Mouse (Mus musculus) lung, embryonic 16.5 days (tissue): ENCODE measurements around the gene BC024978. TPM values are rescaled to one million over a fixed set of nuclear protein-coding genes. Genes with fewer than 3 reads are reported as not detected.

Source experiments
- ATAC-seq: fragments of 200-750 bp; cut with Nextera tagmentation; 2 replicates; pipeline ENCODE4 v1.8.0; 2017; ENCODE audit warnings: low read depth, mild to moderate bottlenecking, moderate library complexity
- H3K27ac ChIP-seq: fragments of 300-500 bp; sonication (generic); 2 replicates; pipeline ENCODE4 v1.5.1; 2014; ENCODE audit warnings: mild to moderate bottlenecking, control low read depth, low read length
- H3K27me3 ChIP-seq: fragments of 300-500 bp; sonication (generic); 2 replicates; pipeline ENCODE4 v1.6.1; 2014; ENCODE audit warnings: low read depth, low read length, mixed read lengths; ENCODE audit not compliant: control insufficient read depth, insufficient read depth
- H3K36me3 ChIP-seq: fragments of 300-500 bp; sonication (generic); 2 replicates; pipeline ENCODE4 v1.6.1; 2014; ENCODE audit warnings: low read length; ENCODE audit not compliant: control insufficient read depth, insufficient read depth
- H3K4me1 ChIP-seq: fragments of 300-500 bp; sonication (generic); replicated peaks from 2 replicates; pipeline ENCODE4 v1.6.1; 2014; ENCODE audit warnings: low read length, mixed read lengths; ENCODE audit not compliant: control insufficient read depth, insufficient read depth
- H3K4me2 ChIP-seq: fragments of 300-500 bp; sonication (generic); 2 replicates; pipeline ENCODE4 v1.6.1; 2014; ENCODE audit warnings: low read depth, low read length, control low read depth
- H3K4me3 ChIP-seq: fragments of 300-500 bp; sonication (generic); 2 replicates; pipeline ENCODE4 v1.5.1; 2014; ENCODE audit warnings: mild to moderate bottlenecking, low read length, control low read depth
- H3K9ac ChIP-seq: fragments of 300-500 bp; sonication (generic); 2 replicates; pipeline ENCODE4 v1.6.1; 2014; ENCODE audit warnings: low read length, control low read depth
- H3K9me3 ChIP-seq: fragments of 300-500 bp; sonication (generic); 2 replicates; pipeline ENCODE4 v1.6.1; 2016; ENCODE audit warnings: low read length; ENCODE audit not compliant: control insufficient read depth
- WGBS: fragments of 180-500 bp; shearing (Covaris S2); extraction: QIAGEN DNeasy Blood & Tissue Kit; methylation state at CpG from one replicate; pipeline ENCODE4 v1.1.7; 2014; 5-methylcytosine and 5-hydroxymethylcytosine counted together
- polyA plus RNA-seq: library from polyadenylated mRNA; unstranded; fragments of >200 nt; fragmentation: Nextera tagmentation; extraction: Ambion mirVana; gene quantifications from 2 replicates; pipeline ENCODE4 v1.2.1, GENCODE M21; 2015

The BC024978 gene
- polyA plus RNA-seq, 1 experiment from 2014 or later: 3.5 TPM

DNA sequence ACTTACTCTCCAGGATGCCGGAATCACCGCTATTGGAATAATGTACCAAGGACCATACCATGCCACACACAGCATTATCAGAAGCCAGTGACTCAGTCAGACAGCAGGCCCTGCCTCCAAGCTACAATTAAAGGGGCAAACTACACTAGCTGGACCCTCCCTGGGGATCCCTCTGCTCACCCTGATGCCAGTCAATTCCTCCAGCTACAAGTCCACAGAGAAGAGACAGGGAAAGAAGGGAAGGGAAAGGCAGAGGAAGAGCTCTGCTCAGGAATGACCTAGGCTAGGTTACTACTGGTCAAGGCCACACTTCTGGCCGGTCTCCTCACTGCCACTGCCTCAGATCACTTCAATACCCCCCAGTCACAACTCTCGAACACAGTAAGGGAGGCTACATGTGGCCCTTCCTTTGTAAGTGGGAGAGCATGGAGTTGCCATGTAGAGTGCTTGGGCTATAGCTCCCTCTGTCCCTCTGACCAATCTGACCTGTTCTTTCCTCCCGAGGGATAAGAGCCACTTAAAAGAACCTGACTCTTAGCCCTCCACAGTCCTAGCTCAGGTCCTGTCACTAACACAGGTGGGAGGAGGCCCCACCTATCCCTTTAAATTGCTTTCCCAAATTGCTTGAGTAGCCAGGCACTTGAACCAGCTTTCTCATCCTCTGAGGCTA, 32.7 kb upstream of the BC024978 start:
- WGBS: 64% methylated on average over 5 of the region's 5 CpGs
- Histone ChIP-seq H3K4me3 (peak overlapping the region; percentile 16), H3K27ac (peak overlapping the region; percentile 34)

DNA sequence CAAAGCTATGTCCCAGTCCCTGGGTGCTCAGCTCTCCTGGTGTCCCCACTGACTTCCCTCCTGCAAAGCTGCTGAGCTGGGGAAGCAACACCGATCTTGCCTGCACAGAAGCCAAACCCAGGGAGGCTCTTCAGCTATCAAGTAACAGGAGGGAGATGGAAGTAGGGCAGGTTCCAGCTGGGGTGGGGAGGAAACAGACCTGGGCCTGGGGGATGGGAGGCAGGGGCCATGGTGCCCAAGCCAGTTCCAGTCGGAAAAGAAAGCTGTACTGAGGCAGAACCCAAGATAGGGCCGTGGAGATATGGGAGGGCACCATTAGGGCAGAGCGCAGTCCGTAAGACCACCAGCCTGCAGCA, 32.2 kb upstream of the BC024978 start:
- no peak for ATAC-seq
- H3K36me3 ChIP-seq: peaks cover 20% of the 10 kb centered on the region
- no peaks in the 10 kb centered on the region for H3K9me3 ChIP-seq
- 51% methylated on average over 5 of the region's 5 CpGs for WGBS
- H3K9ac ChIP-seq: peak overlapping the region; percentile 32
- H3K4me2 ChIP-seq: peak overlapping the region; percentile 89
- H3K27ac ChIP-seq: peak overlapping the region; percentile 34
- peaks cover 53% of the 10 kb centered on the region for H3K4me1 ChIP-seq
- H3K4me3 ChIP-seq: peak overlapping the region; percentile 5
- no peaks in the 10 kb centered on the region for H3K27me3 ChIP-seq

More for the DNA sequence above, 32.7 kb upstream of the BC024978 start:
- no peaks in the 10 kb centered on the region for H3K27me3 ChIP-seq
- H3K4me1 ChIP-seq: peaks cover 52% of the 10 kb centered on the region
- ATAC-seq: no peak
- H3K36me3 ChIP-seq: peaks cover 21% of the 10 kb centered on the region
- H3K9ac ChIP-seq: peak overlapping the region; percentile 32
- no peaks in the 10 kb centered on the region for H3K9me3 ChIP-seq
- peak overlapping the region; percentile 89 for H3K4me2 ChIP-seq

DNA sequence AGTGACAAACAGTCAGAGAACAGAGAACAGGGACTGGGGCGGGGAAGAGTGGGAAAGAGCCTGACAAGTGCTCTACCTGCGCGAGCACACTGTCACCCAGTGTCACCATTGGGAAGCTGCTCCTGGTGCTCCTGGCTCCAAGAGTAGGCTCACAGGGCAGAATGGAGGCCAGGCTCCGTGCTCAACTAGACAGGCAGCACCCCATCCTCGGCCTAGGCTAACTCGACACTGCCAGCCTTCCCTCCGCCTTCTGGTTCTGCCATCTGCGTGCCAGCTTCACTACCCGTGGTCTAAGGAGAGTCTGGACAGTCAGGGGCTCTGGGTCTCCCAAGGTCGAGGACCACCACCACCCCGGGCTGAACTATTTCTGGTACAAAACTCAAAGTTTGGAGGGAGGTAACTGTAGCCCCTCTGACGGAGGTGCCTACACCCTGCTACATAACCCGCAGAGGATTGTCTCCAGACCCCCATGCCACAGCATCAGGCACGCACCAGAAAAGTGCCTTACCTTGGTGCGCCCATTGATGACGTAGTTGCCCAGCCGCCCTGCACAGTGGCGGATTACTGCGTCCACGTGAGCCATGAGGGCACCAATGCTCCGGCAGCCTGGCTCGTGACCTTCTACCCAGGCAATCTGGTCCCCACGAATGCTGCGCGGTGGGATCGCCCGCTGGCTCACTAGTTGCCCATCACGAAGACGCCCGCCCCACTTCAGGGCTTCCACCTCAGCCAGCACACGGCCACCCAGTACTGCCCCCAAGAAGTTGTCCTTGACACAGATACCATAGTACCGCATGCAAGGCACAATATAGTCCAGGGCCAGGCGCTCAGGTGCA, 31.3 kb upstream of the BC024978 start:
- peaks cover 53% of the 10 kb centered on the region for H3K4me1 ChIP-seq
- peak overlapping the region; percentile 92; the same call in 1 of the 2 replicates for H3K9ac ChIP-seq
- H3K9me3 ChIP-seq: no peaks in the 10 kb centered on the region
- peaks cover 12% of the 10 kb centered on the region for H3K36me3 ChIP-seq
- no peak for ATAC-seq
- H3K4me2 ChIP-seq: peak overlapping the region; percentile 89
- H3K27me3 ChIP-seq: no peaks in the 10 kb centered on the region
- no peak overlapping the region for H3K27ac ChIP-seq
- 80% methylated on average over 33 of the region's 33 CpGs for WGBS
- H3K4me3 ChIP-seq: peak overlapping the region; percentile 62

DNA sequence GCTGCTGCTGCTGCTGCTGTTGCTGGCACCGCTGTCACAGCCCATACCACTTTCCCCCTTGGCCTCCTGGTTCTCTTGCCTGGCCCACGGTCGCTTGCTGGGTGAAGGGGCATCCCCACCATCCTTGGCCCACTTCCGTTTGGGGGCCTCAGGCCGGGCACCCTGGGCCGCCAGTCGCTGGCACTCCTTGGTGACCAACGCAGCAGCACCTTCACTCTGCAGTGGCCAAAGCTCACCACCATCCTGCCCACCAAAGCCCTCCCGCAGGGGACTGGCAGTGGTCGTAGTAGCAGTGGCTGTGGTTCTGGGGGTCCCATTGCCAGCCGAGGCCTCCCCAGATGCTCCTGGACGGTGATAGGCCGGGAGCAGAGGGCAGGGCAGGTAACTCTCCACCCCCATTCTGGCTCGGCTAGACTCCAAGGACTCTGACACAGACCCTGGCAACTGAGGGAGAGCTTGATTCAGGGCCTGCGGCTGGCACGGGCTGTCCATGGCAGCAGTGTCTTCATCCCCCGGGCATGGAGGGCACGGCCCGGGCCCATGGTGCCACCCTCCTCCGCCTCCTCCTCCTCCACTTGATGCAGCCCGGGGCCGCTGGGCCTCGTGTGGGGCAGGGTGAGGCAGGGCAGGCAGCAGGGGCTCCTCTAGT, 30.4 kb upstream of the BC024978 start:
- peaks cover 52% of the 10 kb centered on the region for H3K4me1 ChIP-seq
- no peaks in the 10 kb centered on the region for H3K27me3 ChIP-seq
- H3K4me2 ChIP-seq: peak overlapping the region; percentile 89
- peak overlapping the region; percentile 99; the same call in 1 of the 2 replicates for H3K27ac ChIP-seq
- H3K4me3 ChIP-seq: peak overlapping the region; percentile 62
- H3K9ac ChIP-seq: peak overlapping the region; percentile 92
- H3K36me3 ChIP-seq: peaks cover 10% of the 10 kb centered on the region
- H3K9me3 ChIP-seq: no peaks in the 10 kb centered on the region
- no peak for ATAC-seq
- WGBS: 56% methylated on average over 23 of the region's 23 CpGs

DNA sequence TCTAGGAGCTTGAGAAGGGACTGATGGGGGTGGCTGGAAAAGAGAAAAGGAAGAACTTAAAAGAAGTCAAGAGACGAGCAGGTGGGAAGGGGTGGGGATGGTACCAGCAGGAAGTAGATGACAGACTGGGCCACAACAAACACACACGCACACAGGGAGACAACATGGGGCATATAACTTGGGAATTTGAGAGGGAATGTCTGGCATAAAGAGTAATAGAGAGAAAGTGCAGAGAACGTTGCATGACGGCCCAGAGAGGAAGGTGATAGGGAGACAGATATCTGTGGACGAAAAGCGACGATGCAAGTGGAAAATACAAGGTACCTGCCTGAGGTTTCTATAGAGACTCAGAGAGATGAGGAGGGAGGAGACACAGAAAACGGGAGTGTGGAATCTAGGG, 29.9 kb upstream of the BC024978 start:
- Histone ChIP-seq H3K36me3 (peaks cover 13% of the 10 kb centered on the region), H3K4me2 (peak overlapping the region; percentile 89), H3K9me3 (no peaks in the 10 kb centered on the region), H3K4me3 (peak overlapping the region; percentile 62), H3K9ac (peak overlapping the region; percentile 92), H3K27me3 (no peaks in the 10 kb centered on the region), H3K27ac (peak overlapping the region; percentile 99), H3K4me1 (peaks cover 46% of the 10 kb centered on the region)
- no peak for ATAC-seq
- 2% methylated on average over 8 of the region's 8 CpGs for WGBS

GRCm38 (mm10) chr7:27166229-27166613, 29.4 kb upstream of the BC024978 start:
- WGBS: 0% methylated on average over 8 of the region's 43 CpGs
- Histone ChIP-seq H3K27me3 (no peaks in the 10 kb centered on the region), H3K9ac (peak overlapping the region; percentile 92), H3K4me3 (peak overlapping the region; percentile 62), H3K36me3 (peaks cover 18% of the 10 kb centered on the region), H3K4me2 (peak overlapping the region; percentile 89), H3K9me3 (no peaks in the 10 kb centered on the region), H3K4me1 (peaks cover 41% of the 10 kb centered on the region), H3K27ac (peak overlapping the region; percentile 99)
- peak; percentile 84 for ATAC-seq

DNA sequence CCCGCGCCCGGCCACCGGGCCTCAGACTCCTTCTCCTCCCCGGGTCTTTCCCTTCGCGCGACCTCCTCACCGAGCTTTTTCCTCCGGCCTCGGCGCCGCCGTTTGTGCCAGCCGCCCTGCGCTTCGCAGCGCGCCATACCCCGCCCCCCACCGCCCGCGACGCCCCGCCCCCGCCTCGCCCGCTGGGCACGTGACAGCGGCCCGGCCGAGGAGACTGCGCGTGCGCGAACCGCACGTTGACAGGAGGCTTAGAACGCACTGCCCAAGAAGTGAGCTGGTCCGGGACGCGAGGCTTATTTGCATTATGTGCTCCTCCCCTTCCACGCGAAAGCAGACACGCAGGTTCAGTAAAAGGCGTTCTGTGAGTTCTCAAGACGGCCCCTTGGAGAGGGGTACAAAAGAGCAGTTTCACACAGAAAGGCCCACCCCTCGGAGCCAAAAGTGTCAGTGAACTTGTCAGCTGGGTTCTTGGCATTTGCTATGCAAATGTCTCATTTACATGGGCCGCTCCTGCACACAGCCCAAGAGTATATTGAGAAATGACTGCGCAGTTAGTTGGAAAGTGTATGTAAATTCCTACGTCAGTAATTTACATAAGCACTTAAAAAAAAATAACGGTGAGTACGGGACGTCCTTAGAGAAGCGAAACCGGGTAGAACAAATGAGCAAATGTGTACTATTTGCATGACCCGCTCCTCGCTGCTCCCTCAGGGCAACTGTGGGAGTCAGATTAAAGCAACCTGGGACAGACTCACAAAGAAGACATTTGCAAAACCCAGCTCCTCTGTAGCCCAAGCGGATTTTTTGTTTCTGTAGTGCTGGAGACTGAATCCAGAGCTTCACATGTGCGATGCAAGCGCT, 28.7 kb upstream of the BC024978 start, which contains the start of gene Egln2:
Gene Egln2, minus strand, starts transcription at position 189 of the 861 bp plus-strand sequence.
- peak within 1 kb of the TSS; percentile 89 for H3K4me2 ChIP-seq
- H3K4me1 ChIP-seq: peaks cover 41% of the 10 kb centered on the region
- peaks cover 19% of the 10 kb centered on the region for H3K36me3 ChIP-seq

DNA sequence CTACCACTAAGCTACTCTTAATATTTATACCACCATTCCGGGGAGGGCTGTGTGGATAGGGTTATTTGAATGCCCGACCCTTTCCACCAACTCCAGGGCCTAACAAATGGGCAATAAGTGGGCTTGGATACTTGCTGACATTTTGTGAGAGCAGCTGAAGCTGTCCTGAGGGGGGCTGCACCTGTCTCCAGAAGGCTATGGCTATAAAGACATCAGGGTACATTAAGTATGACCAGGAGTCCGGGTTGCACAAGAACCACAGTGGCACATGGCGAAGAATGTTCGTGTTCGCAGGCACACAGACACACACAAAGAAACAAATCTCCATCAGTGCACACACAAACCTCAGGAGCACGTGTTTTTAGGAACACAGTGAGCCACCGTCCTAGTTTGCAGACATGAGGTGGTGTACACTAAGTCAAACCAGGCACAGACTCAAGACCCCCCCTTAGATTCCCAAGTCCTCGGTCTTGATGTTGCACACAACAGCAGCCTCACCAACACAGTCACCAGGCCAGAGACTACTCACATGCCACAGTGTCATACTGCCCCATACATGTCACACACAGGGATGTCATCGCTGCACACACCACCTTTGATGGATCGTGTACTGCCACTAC, 28.0 kb upstream of the BC024978 start:
- peak overlapping the region; percentile 92 for H3K9ac ChIP-seq
- 67% methylated on average over 11 of the region's 11 CpGs for WGBS

More for the DNA sequence above, 28.7 kb upstream of the BC024978 start, which contains the start of gene Egln2:
- ATAC-seq: peak; percentile 88
- 2% methylated on average over 61 of the region's 61 CpGs for WGBS
- peak within 1 kb of the TSS; percentile 92 for H3K9ac ChIP-seq
- no peaks in the 10 kb centered on the region for H3K9me3 ChIP-seq
- peak within 1 kb of the TSS; percentile 99 for H3K27ac ChIP-seq
- peak within 1 kb of the TSS; percentile 62 for H3K4me3 ChIP-seq
- no peaks in the 10 kb centered on the region for H3K27me3 ChIP-seq

More for the DNA sequence above, 28.0 kb upstream of the BC024978 start:
- H3K4me1 ChIP-seq: peaks cover 37% of the 10 kb centered on the region
- H3K4me3 ChIP-seq: peak overlapping the region; percentile 62
- peak overlapping the region; percentile 99 for H3K27ac ChIP-seq
- H3K4me2 ChIP-seq: peak overlapping the region; percentile 89
- no peaks in the 10 kb centered on the region for H3K27me3 ChIP-seq
- H3K36me3 ChIP-seq: peaks cover 23% of the 10 kb centered on the region
- ATAC-seq: no peak
- H3K9me3 ChIP-seq: no peaks in the 10 kb centered on the region
